Mouse (Mus musculus) urinary bladder, postnatal 10 days (tissue): ENCODE data around the gene Inpp4b.

Experiments used
- DNase-seq: peaks from one replicate; pipeline ENCODE4 v3.0.0; 2022; ENCODE audit warnings: low spot score

Gene Inpp4b

GRCm38 (mm10) chr8:81466776-81467175, 124.4 kb downstream of the Inpp4b start:
- DNase-seq: no peak

GRCm38 (mm10) chr8:81478674-81479073, 136.3 kb downstream of the Inpp4b start:
- no peak for DNase-seq

GRCm38 (mm10) chr8:81483834-81484233, 141.5 kb downstream of the Inpp4b start:
- DNase-seq: no peak

GRCm38 (mm10) chr8:81485626-81486025, 143.3 kb downstream of the Inpp4b start:
- no peak for DNase-seq

GRCm38 (mm10) chr8:81489894-81490661, 147.7 kb downstream of the Inpp4b start:
- DNase-seq: no peak

GRCm38 (mm10) chr8:81491097-81491705, 148.8 kb downstream of the Inpp4b start:
- no peak for DNase-seq

- no peak for DNase-seq
Observed at GRCm38 (mm10) chr8:81491706-81492204, 149.4 kb downstream of the Inpp4b start.

DNA sequence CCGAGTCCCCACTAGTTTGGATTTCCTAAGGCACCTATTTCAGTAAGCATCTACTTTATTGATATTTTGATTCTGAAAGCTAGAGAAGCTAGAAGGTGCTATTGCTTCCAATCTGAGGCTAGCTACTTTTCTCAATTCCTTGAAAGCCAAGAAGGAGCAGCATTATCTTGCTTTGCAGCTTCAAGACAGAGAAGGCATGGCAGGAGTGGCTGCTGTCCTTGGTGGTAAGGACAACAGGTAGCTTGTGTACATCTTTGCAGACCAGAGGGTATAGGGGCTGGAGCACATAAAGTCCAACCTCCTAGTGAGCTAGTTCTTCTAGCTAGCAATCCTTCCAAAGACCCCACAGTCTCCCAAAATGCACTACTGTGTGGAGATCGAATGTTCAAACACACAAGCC, 152.5 kb downstream of the Inpp4b start:
- no peak for DNase-seq

GRCm38 (mm10) chr8:81497646-81498045, 155.3 kb downstream of the Inpp4b start:
- DNase-seq: no peak

- no peak for DNase-seq
Observed at GRCm38 (mm10) chr8:81502216-81502615, 159.9 kb downstream of the Inpp4b start.

DNA sequence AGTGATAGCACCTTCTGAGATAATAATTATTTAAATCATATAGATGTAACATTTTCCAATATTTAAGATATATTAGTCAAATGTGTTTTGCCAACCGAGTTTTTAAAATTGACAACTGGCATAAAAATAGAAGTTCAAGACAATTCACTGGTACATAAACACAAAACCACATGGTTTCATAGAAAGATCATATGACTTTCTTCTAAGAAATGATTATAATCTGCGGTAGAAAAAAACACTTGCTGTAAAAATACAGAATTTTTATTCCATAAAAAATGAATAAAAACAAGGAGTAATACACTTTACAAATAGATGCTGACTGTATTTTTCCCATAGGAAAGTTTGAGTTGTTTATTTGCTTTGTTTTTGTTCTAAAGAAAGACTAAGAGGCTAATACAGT, 160.6 kb downstream of the Inpp4b start:
- DNase-seq: no peak

DNA sequence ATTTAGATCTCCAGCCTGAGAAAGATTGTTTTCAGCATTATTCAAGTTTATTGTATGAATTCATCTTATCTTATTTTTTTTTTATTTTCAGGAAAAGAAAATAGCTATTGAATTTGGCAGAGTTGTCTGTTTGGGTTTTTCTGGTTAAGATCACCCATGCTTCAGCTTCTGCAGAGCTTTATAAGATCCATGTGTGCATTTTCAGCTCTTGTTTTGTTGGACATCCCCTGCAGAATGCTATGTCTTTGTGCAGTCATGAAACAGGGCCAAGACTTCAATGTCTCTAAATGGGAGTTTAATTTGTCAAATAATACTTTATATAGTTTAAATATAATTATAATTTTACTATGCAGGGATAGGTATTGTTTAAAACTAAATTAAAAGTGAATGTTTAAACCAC, 170.5 kb downstream of the Inpp4b start:
- no peak for DNase-seq

GRCm38 (mm10) chr8:81514425-81514824, 172.1 kb downstream of the Inpp4b start:
- DNase-seq: no peak

DNA sequence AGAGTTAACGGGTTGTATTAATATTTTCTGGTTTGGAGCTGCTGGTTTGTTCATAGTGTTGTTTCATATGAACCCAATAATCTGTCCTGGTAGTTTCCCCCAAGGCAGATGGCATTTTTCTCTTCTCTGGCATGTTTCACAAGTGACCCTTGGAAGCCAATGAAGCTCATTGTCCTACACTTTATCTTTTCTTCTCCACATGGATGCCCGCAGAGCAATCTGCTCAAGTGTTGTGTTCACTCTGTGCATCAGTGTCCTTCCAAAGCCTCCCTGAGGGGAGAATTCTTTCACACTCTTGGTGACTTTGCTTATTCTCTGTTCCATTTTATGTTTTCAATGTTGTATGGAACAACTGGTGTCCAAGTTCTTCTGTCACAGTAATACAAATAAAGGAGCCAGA, 179.7 kb downstream of the Inpp4b start:
- no peak for DNase-seq

GRCm38 (mm10) chr8:81524561-81524960, 182.2 kb downstream of the Inpp4b start:
- DNase-seq: no peak

DNA sequence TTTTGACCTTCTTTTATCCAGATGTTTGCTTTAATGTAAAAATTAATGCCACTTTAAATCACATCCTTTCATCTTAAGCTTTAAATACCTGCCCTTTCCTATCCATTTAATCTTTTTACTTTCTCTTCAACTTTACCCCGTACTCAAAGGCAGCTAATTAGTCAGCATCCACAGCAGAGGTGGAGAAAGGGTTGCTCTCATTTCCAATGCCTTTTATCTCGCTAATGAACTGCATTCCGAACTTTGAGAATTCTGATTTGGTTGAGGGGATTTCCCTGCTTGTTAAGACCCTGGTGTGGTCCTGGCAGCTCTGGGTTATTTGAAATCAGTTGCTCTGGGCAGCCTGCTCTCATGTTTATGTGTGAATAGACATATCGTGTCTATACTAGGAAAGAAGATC, 185.3 kb downstream of the Inpp4b start:
- no peak for DNase-seq

DNA sequence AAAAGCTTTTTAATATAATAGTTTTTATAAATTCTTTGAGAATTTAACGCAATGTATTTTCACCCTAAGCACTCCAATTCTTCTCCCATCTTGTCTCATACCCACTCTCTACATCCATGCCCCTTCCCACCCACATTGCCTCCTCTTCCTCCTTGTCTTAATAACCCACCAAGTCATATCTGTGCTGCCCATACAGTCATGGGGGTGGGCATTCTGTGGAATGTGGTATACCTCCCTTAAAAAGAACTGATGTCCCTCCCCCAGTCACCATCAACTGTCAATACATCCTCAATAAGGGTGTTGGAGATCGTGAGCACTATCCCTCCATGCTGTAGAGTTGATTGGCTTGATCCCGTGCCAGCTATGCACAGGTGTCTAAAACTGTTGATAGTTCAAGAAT, 196.0 kb downstream of the Inpp4b start:
- DNase-seq: no peak

DNA sequence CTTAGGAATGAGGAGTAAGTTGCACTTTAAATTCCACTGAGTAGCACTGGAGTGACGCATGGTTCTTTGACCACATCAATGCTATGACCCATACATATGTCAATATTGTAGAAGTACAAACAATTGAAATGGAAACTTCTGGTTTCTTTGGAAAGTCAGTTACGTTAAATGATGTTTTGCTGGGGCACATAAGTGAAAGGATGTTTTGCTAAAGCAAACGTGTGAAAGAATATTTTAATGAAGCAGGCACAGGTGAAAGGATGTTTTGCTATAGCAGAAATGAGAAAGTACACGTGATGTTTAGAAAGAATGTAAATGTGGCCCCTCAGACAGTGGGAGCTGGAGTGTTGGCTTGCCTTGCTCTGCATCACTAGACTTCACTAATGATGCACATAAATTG, 216.2 kb downstream of the Inpp4b start:
- DNase-seq: no peak

DNA sequence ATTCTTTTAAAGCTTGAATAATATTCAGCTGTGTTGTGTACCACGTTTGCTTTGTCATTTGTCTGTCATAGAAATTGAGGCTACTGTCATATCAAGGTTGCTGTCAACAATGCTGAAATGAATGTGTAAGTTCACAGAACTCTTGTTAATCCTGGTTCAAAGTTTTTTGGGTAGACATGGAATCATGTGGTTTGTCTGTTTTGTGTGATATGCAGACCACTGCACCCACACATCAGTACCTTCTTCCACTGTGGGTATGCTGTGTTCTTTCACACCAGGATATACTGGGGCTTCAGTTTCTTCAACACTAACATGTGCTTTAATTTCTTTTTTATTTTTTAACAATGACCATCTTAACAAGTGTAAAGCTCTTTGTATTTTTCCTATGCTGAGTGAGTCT, 220.0 kb downstream of the Inpp4b start:
- DNase-seq: no peak

DNA sequence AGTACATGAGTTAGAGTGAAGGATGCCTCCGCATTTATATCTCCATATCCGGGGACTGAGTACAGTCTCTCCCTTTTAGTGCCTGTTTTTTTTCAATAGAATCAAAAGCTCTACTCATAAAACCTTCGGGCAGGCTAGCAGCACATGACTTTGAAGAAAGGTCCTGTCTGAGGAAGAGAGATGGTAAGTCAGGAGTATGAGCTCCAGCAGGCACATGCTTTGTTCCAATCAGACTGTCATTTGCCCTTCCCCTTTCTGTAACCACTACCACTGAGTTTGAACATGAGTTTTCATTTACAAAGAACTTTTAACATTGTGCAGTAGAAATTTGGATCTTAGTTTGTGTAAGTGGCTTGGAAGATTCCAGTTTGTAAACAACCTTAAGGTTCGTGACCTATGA, 223.1 kb downstream of the Inpp4b start:
- no peak for DNase-seq

GRCm38 (mm10) chr8:81572319-81573104, 230.2 kb downstream of the Inpp4b start:
- no peak for DNase-seq

GRCm38 (mm10) chr8:81575268-81575917, 233.0 kb downstream of the Inpp4b start:
- no peak for DNase-seq
